8 mouse cellular contexts compared by ENCODE assay signal in genomic region chr1:78657021-78657629, GRCm38 (mm10). TPM values are rescaled to one million over a fixed set of nuclear protein-coding genes. Genes with fewer than 3 reads are reported as not detected.
DNase-seq lines count a peak whose midpoint lies in the region; ATAC-seq lines count a peak whose summit lies in the region.

No protein-coding gene starts in this region.

- H3K36me3 ChIP-seq in kidney, embryonic 15.5 days: no peaks in the 10 kb centered on the region
- no peaks in the 10 kb centered on the region for H3K36me3 ChIP-seq in embryonic facial prominence, embryonic 11.5 days (replicated peaks; ENCODE audit: control insufficient read depth, insufficient read depth, low read depth, low read length)
- no peaks in the 10 kb centered on the region for H3K36me3 ChIP-seq in hindbrain, embryonic 15.5 days
- no peaks in the 10 kb centered on the region for H3K36me3 ChIP-seq in midbrain, embryonic 16.5 days (ENCODE audit: control insufficient read depth, insufficient read depth, low read length)

- no peak for DNase-seq in kidney, postnatal 25 days
- no peak for DNase-seq in embryonic facial prominence, embryonic 11.5 days (ENCODE audit: low spot score)
- DNase-seq in thymus, postnatal 14 days: no peak
- no peak for DNase-seq in layer of hippocampus, adult 18-20 months (ENCODE audit: low spot score in 2 of 2)
- DNase-seq in embryo, embryonic 9.5 days (ENCODE audit: extremely low spot score): no peak

- ATAC-seq in kidney, embryonic 15.5 days (replicated peaks; ENCODE audit: low FRiP score): no peak
- no peak for ATAC-seq in embryonic facial prominence, embryonic 11.5 days (replicated peaks; ENCODE audit: insufficient number of reproducible peaks, low FRiP score, low TSS enrichment, low read depth)
- no peak for ATAC-seq in hindbrain, embryonic 15.5 days (ENCODE audit: low FRiP score, low read depth)
- no peak for ATAC-seq in midbrain, embryonic 16.5 days

- peak overlapping the region; percentile 41; the same call in 1 of the 2 replicates for H3K9ac ChIP-seq in kidney, embryonic 15.5 days
- H3K9ac ChIP-seq in embryonic facial prominence, embryonic 11.5 days (replicated peaks; ENCODE audit: low read length): peak overlapping the region; percentile 6; the same call in 1 of the 2 replicates
- H3K9ac ChIP-seq in hindbrain, embryonic 15.5 days: peak overlapping the region; percentile 63
- H3K9ac ChIP-seq in midbrain, embryonic 16.5 days (ENCODE audit: low read depth, low read length): peak overlapping the region; percentile 99

- peak overlapping the region; percentile 74 for H3K4me2 ChIP-seq in kidney, embryonic 15.5 days
- peak overlapping the region; percentile 38 for H3K4me2 ChIP-seq in embryonic facial prominence, embryonic 11.5 days (ENCODE audit: low read depth, low read length)
- peak overlapping the region; percentile 73 for H3K4me2 ChIP-seq in hindbrain, embryonic 15.5 days
- H3K4me2 ChIP-seq in midbrain, embryonic 16.5 days (ENCODE audit: low read length): peak overlapping the region; percentile 58

- H3K4me1 ChIP-seq in kidney, embryonic 15.5 days: peaks cover 32% of the 10 kb centered on the region
- no peaks in the 10 kb centered on the region; the same call in 1 of the 2 replicates for H3K4me1 ChIP-seq in embryonic facial prominence, embryonic 11.5 days (ENCODE audit: control insufficient read depth, insufficient read depth, low read length)
- peaks cover 34% of the 10 kb centered on the region for H3K4me1 ChIP-seq in hindbrain, embryonic 15.5 days (replicated peaks)
- H3K4me1 ChIP-seq in midbrain, embryonic 16.5 days (ENCODE audit: control insufficient read depth, insufficient read depth, low read length): peaks cover 28% of the 10 kb centered on the region

- H3K27me3 ChIP-seq in kidney, embryonic 15.5 days: no peaks in the 10 kb centered on the region
- H3K27me3 ChIP-seq in embryonic facial prominence, embryonic 11.5 days (ENCODE audit: control insufficient read depth, insufficient read depth, low read length): no peaks in the 10 kb centered on the region
- H3K27me3 ChIP-seq in hindbrain, embryonic 15.5 days: no peaks in the 10 kb centered on the region
- H3K27me3 ChIP-seq in midbrain, embryonic 16.5 days (ENCODE audit: control insufficient read depth, insufficient read depth, low read depth, low read length): no peaks in the 10 kb centered on the region

- peak overlapping the region; percentile 96 for H3K4me3 ChIP-seq in kidney, embryonic 15.5 days (replicated peaks)
- H3K4me3 ChIP-seq in embryonic facial prominence, embryonic 11.5 days (ENCODE audit: low read depth, low read length): peak overlapping the region; percentile 98
- peak overlapping the region; percentile 75 for H3K4me3 ChIP-seq in hindbrain, embryonic 15.5 days
- peak overlapping the region; percentile 100 for H3K4me3 ChIP-seq in midbrain, embryonic 16.5 days (ENCODE audit: low read depth, low read length)

- peak overlapping the region; percentile 97; the same call in 1 of the 2 replicates for H3K27ac ChIP-seq in kidney, embryonic 15.5 days
- H3K27ac ChIP-seq in embryonic facial prominence, embryonic 11.5 days (replicated peaks; ENCODE audit: low read depth, low read length): peak overlapping the region; percentile 95
- peak overlapping the region; percentile 98 for H3K27ac ChIP-seq in hindbrain, embryonic 15.5 days (replicated peaks)
- H3K27ac ChIP-seq in midbrain, embryonic 16.5 days (ENCODE audit: low read length): peak overlapping the region; percentile 99

- H3K9me3 ChIP-seq in kidney, embryonic 15.5 days (replicated peaks): no peaks in the 10 kb centered on the region
- H3K9me3 ChIP-seq in embryonic facial prominence, embryonic 11.5 days (replicated peaks; ENCODE audit: control insufficient read depth, low read length): no peaks in the 10 kb centered on the region
- H3K9me3 ChIP-seq in hindbrain, embryonic 15.5 days: no peaks in the 10 kb centered on the region
- no peaks in the 10 kb centered on the region for H3K9me3 ChIP-seq in midbrain, embryonic 16.5 days (replicated peaks; ENCODE audit: control insufficient read depth, low read length, poor library complexity, severe bottlenecking)

- 30% methylated on average over 22 of the region's 22 CpGs for WGBS in kidney, embryonic 15.5 days
- WGBS in embryonic facial prominence, embryonic 11.5 days: 31% methylated on average over 22 of the region's 22 CpGs
- 30% methylated on average over 22 of the region's 22 CpGs for WGBS in hindbrain, embryonic 15.5 days
- WGBS in midbrain, embryonic 16.5 days: 23% methylated on average over 21 of the region's 22 CpGs

RNA-seq across cellular contexts. Expression of gene Acsl3, which starts 0.5 kb away (rescaled TPM):
- polyA plus RNA-seq in kidney, embryonic 15.5 days (2015; fragmentation: Nextera tagmentation; extraction: Ambion mirVana): 70.2 and 71.6 TPM in 2 replicates
- 100.0 and 112 TPM in 2 replicates for polyA plus RNA-seq in embryonic facial prominence, embryonic 11.5 days (2014; fragmentation: Nextera tagmentation; extraction: Ambion mirVana)
- 99.2 and 105 TPM in 2 replicates for polyA plus RNA-seq in hindbrain, embryonic 15.5 days (2015; fragmentation: Nextera tagmentation; extraction: Ambion mirVana)
- polyA plus RNA-seq in midbrain, embryonic 16.5 days (2015; fragmentation: Nextera tagmentation; extraction: Ambion mirVana): 111 and 120 TPM in 2 replicates
- total RNA-seq in layer of hippocampus, adult 18-20 months (2021): 100 to 1,000 TPM; 200 to 202 TPM

RNA-seq across cellular contexts. Expression of gene Utp14b, which starts 0.7 kb away (rescaled TPM):
- polyA plus RNA-seq in kidney, embryonic 15.5 days (2015; fragmentation: Nextera tagmentation; extraction: Ambion mirVana): 3.2 and 3.7 TPM in 2 replicates
- polyA plus RNA-seq in embryonic facial prominence, embryonic 11.5 days (2014; fragmentation: Nextera tagmentation; extraction: Ambion mirVana): 6.3 and 6.6 TPM in 2 replicates
- 1.8 and 2.1 TPM in 2 replicates for polyA plus RNA-seq in hindbrain, embryonic 15.5 days (2015; fragmentation: Nextera tagmentation; extraction: Ambion mirVana)
- polyA plus RNA-seq in midbrain, embryonic 16.5 days (2015; fragmentation: Nextera tagmentation; extraction: Ambion mirVana): 1.6 and 1.8 TPM in 2 replicates
- 10 to 100 TPM; 27.7 to 33.2 TPM for total RNA-seq in layer of hippocampus, adult 18-20 months (2021)

Comparison
In these comparisons a context has a peak if more than half of its experiments do, and no peak if none do; other contexts are left out.
1. H3K9ac ChIP-seq: peak in every context shown above with its lines; median percentile 99 in midbrain, embryonic 16.5 days; 63 in hindbrain, embryonic 15.5 days; 41 in kidney, embryonic 15.5 days; 6 in embryonic facial prominence, embryonic 11.5 days.